In the genomic region with DNA sequence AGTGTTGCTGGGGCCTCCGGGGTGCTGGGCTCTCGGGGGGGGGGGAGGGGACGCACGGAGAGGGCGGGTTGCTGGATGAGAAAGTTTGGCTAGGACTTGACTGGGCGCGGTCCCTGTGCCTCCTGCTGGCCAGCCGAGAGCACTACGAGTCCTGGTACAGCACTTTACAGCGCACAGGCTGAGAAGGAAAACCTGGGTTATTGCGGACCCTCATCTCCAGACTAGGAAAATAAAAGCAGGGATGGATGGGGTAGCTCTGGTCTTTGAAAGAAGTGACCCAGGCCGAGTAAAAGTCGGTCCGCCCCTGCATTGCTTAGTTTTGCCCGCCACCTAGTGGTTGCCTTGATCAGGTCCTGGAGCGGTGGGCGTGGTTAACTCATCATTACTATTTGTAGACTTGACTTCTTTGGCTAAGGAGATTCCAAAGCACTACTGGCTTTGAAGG, we compare ENCODE assay signal across 8 mouse cellular contexts. TPM values are rescaled to one million over a fixed set of nuclear protein-coding genes. Genes with fewer than 3 reads are reported as not detected.
DNase-seq lines count a peak whose midpoint lies in the region; ATAC-seq and TF ChIP-seq lines count a peak whose summit lies in the region.

No protein-coding gene starts in this region.

- intact Hi-C loops in left cerebral cortex, adult 2 months (cut with DNase I) = loop anchor here (1.0 to 5.0 kb wide), 5 partner anchors 71 to 206 kb away; a partner anchor contains a TSS

- no peak overlapping the region for H3K27ac ChIP-seq in left cerebral cortex, adult 2 months

- peak overlapping the region; percentile 40 for H3K4me3 ChIP-seq in left cerebral cortex, adult 2 months

- peak; percentile 92 for TF ChIP-seq CTCF in left cerebral cortex, adult 2 months (IDR thresholded peaks at IDR 0.05)

- peak; percentile 94 for DNase-seq in adipocyte (ENCODE audit: low spot score)
- peak; percentile 86 to 87 for DNase-seq in gastrocnemius, adult 8-10 months (ENCODE audit: low spot score in 2 of 2)
- peak; percentile 91 for DNase-seq in hindlimb bud, embryonic 11.5 days (ENCODE audit: extremely low spot score, low read depth, low spot score)
- DNase-seq in left cerebral cortex, adult 2 months (ENCODE audit: extremely low spot score in 1 of 2, low spot score in 2 of 2) = peak; percentile 80 to 82
- peak; percentile 80 for DNase-seq in right cerebral cortex, adult 18-20 months
- DNase-seq in urinary bladder, postnatal 14 days (ENCODE audit: low spot score) = peak; percentile 90

- peak; percentile 80 for ATAC-seq in common myeloid progenitor, adult 5-6 weeks (replicated peaks; ENCODE audit: low read depth, poor library complexity, severe bottlenecking)
- ATAC-seq in megakaryocyte, adult 5-6 weeks (ENCODE audit: poor library complexity, severe bottlenecking) = peak; percentile 84

RNA-seq across cellular contexts. Expression of a gene that starts 0.8 kb away (rescaled TPM):
- total RNA-seq in common myeloid progenitor, adult 5-6 weeks (2017) = not detected in 2 replicates
- 10 to 100 TPM; 30.9 to 90.6 (median 45.9) TPM for total RNA-seq in gastrocnemius, adult 8-10 months (2022)
- total RNA-seq in left cerebral cortex, adult 2 months (2021) = 10 to 100 TPM; 15.2 to 16.9 TPM
- 0.36 and 0.42 TPM in 2 replicates for total RNA-seq in megakaryocyte, adult 5-6 weeks (2015)
- total RNA-seq in megakaryocyte, adult 5-6 weeks (2017) = 0.49 and 4.8 TPM in 2 replicates

RNA-seq across cellular contexts. Expression of a gene that starts 30.5 kb away (rescaled TPM):
- total RNA-seq in common myeloid progenitor, adult 5-6 weeks (2017) = not detected in 2 replicates
- not detected for total RNA-seq in gastrocnemius, adult 8-10 months (2022)
- total RNA-seq in left cerebral cortex, adult 2 months (2021) = not detected
- total RNA-seq in megakaryocyte, adult 5-6 weeks (2015) = not detected in 2 replicates
- not detected in 2 replicates for total RNA-seq in megakaryocyte, adult 5-6 weeks (2017)

RNA-seq across cellular contexts. Expression of a gene that starts 39.3 kb away (rescaled TPM):
- total RNA-seq in common myeloid progenitor, adult 5-6 weeks (2017) = not detected in 2 replicates
- total RNA-seq in gastrocnemius, adult 8-10 months (2022) = 100 to 1,000 TPM; 272 to 306 (median 288) TPM
- under 1 TPM in 1 of 2 experiments, not detected in 1; 0.35 TPM for total RNA-seq in left cerebral cortex, adult 2 months (2021)
- total RNA-seq in megakaryocyte, adult 5-6 weeks (2015) = not detected in 2 replicates
- total RNA-seq in megakaryocyte, adult 5-6 weeks (2017) = not detected in 2 replicates

RNA-seq across cellular contexts. Expression of a gene that starts 54.0 kb away (rescaled TPM):
- total RNA-seq in common myeloid progenitor, adult 5-6 weeks (2017) = 145 and 164 TPM in 2 replicates
- total RNA-seq in gastrocnemius, adult 8-10 months (2022) = 10 to 100 TPM; 15.8 to 23.9 (median 19.4) TPM
- total RNA-seq in left cerebral cortex, adult 2 months (2021) = 100 to 1,000 TPM; 709 to 735 TPM
- total RNA-seq in megakaryocyte, adult 5-6 weeks (2015) = 73.7 and 76.7 TPM in 2 replicates
- 155 and 158 TPM in 2 replicates for total RNA-seq in megakaryocyte, adult 5-6 weeks (2017)

Comparison
In these comparisons a context has a peak if more than half of its experiments do, and no peak if none do; other contexts are left out.
1. RNA of a gene that starts 39.3 kb away (total RNA-seq): 272 to 306 TPM in gastrocnemius, adult 8-10 months; 0.35 TPM in left cerebral cortex, adult 2 months, not detected in common myeloid progenitor, adult 5-6 weeks and not detected in megakaryocyte, adult 5-6 weeks; every median in the first group is over 100 times any median in the second.
2. Peak in every context shown above with its lines, with median percentiles within 50 percentile points of each other: DNase-seq.